Mouse (Mus musculus) neural tube, embryonic 14.5 days (tissue): Measurements from ENCODE around the gene Ago4. TPM values are rescaled to one million over a fixed set of nuclear protein-coding genes. Genes with fewer than 3 reads are reported as not detected.
A peak's percentile ranks its signal among the peaks of the same experiment; 100 is the strongest.
"Not testable (repeated sequence)": the region's sequence is repeated elsewhere in the genome, so short reads cannot be mapped to it uniquely, and the experiment has no call there.

ENCODE experiments used
- ATAC-seq: fragments of 200-750 bp; cut with Nextera tagmentation; 2 replicates; pipeline ENCODE4 v1.8.0; 2017; ENCODE audit warnings: low read depth, mild to moderate bottlenecking, moderate TSS enrichment, moderate library complexity
- H3K27ac ChIP-seq: fragments of 300-500 bp; sonication (generic); 2 replicates; pipeline ENCODE4 v1.5.1; 2014; ENCODE audit warnings: low read depth, mild to moderate bottlenecking, control low read depth, low read length, moderate library complexity, mixed read lengths
- H3K27me3 ChIP-seq: fragments of 300-500 bp; sonication (generic); 2 replicates; pipeline ENCODE4 v1.6.1; 2014; ENCODE audit warnings: low read length; ENCODE audit not compliant: control insufficient read depth, insufficient read depth
- H3K36me3 ChIP-seq: fragments of 300-500 bp; sonication (generic); 2 replicates; pipeline ENCODE4 v1.6.1; 2014; ENCODE audit warnings: low read length, mixed read lengths; ENCODE audit not compliant: control insufficient read depth, insufficient read depth
- H3K4me1 ChIP-seq: fragments of 300-500 bp; sonication (generic); 2 replicates; pipeline ENCODE4 v1.6.1; 2014; ENCODE audit warnings: low read length; ENCODE audit not compliant: control insufficient read depth, insufficient read depth
- H3K4me2 ChIP-seq: fragments of 300-500 bp; sonication (generic); 2 replicates; pipeline ENCODE4 v1.6.1; 2014; ENCODE audit warnings: mild to moderate bottlenecking, low read depth, low read length, control low read depth
- H3K4me3 ChIP-seq: fragments of 300-500 bp; sonication (generic); 2 replicates; pipeline ENCODE4 v1.5.1; 2014; ENCODE audit warnings: low read depth, low read length, control low read depth, mixed read lengths
- H3K9ac ChIP-seq: fragments of 300-500 bp; sonication (generic); replicated peaks from 2 replicates; pipeline ENCODE4 v1.6.1; 2014; ENCODE audit warnings: low read depth, mild to moderate bottlenecking, control low read depth, low read length, mixed read lengths
- H3K9me3 ChIP-seq: fragments of 300-500 bp; sonication (generic); 2 replicates; pipeline ENCODE4 v1.6.1; 2016; ENCODE audit warnings: low read length; ENCODE audit not compliant: control insufficient read depth
- WGBS: fragments of 180-500 bp; shearing (Covaris S2); extraction: QIAGEN DNeasy Blood & Tissue Kit; methylation state at CpG from one replicate; pipeline ENCODE4 v1.1.7; 2014; 5-methylcytosine and 5-hydroxymethylcytosine counted together
- polyA plus RNA-seq: library from polyadenylated mRNA; unstranded; fragments of >200 nt; fragmentation: Nextera tagmentation; extraction: Ambion mirVana; gene quantifications from 2 replicates; pipeline ENCODE4 v1.2.1, GENCODE M21; 2014

The Ago4 gene
- polyA plus RNA-seq, 1 experiment from 2014 or later = 11.3 TPM

GRCm38 (mm10) chr4:126536865-126537264 is 3.6 kb upstream of the Ago4 start:
- no peak for ATAC-seq
- no peak overlapping the region for H3K27ac ChIP-seq
- H3K36me3 ChIP-seq = no peaks in the 10 kb centered on the region
- no peak overlapping the region for H3K4me2 ChIP-seq
- no peaks in the 10 kb centered on the region for H3K27me3 ChIP-seq
- H3K4me1 ChIP-seq = peaks cover 7% of the 10 kb centered on the region
- H3K4me3 ChIP-seq = no peak overlapping the region
- no peaks in the 10 kb centered on the region for H3K9me3 ChIP-seq
- H3K9ac ChIP-seq = no peak overlapping the region
- 61% methylated on average over 5 of the region's 5 CpGs for WGBS

- not testable (repeated sequence) for H3K27me3 ChIP-seq, H3K9ac ChIP-seq, ATAC-seq, H3K4me3 ChIP-seq, H3K36me3 ChIP-seq, H3K9me3 ChIP-seq, H3K4me2 ChIP-seq, H3K27ac ChIP-seq
- peaks cover 12% of the 10 kb centered on the region for H3K4me1 ChIP-seq
- 93% methylated on average over 7 of the region's 7 CpGs for WGBS
Measured at GRCm38 (mm10) chr4:126535631-126536030, 2.4 kb upstream of the Ago4 start.

- H3K9me3 ChIP-seq = no peaks in the 10 kb centered on the region
- no peaks in the 10 kb centered on the region for H3K27me3 ChIP-seq
- WGBS = 10% methylated on average over 7 of the region's 7 CpGs
- H3K9ac ChIP-seq = peak overlapping the region; percentile 96
- peak; percentile 50; the same call in 1 of the 2 replicates for ATAC-seq
- H3K4me2 ChIP-seq = peak overlapping the region; percentile 85
- peak overlapping the region; percentile 84 for H3K27ac ChIP-seq
- H3K4me1 ChIP-seq = peaks cover 12% of the 10 kb centered on the region
- no peaks in the 10 kb centered on the region for H3K36me3 ChIP-seq
- H3K4me3 ChIP-seq = peak overlapping the region; percentile 99
Measured at GRCm38 (mm10) chr4:126533729-126534070, 428 bp upstream of the Ago4 start.

- no peak for ATAC-seq
- Histone ChIP-seq H3K9me3 (no peaks in the 10 kb centered on the region), H3K36me3 (no peaks in the 10 kb centered on the region), H3K4me2 (peak overlapping the region; percentile 85), H3K9ac (peak overlapping the region; percentile 96), H3K27ac (no peak overlapping the region; the same call in 1 of the 2 replicates), H3K4me3 (peak overlapping the region; percentile 99), H3K4me1 (peaks cover 12% of the 10 kb centered on the region), H3K27me3 (no peaks in the 10 kb centered on the region)
- WGBS = 32% methylated on average over 5 of the region's 5 CpGs
Measured at GRCm38 (mm10) chr4:126532292-126532691, 980 bp downstream of the Ago4 start.

GRCm38 (mm10) chr4:126526828-126527227 is 6.4 kb downstream of the Ago4 start:
- ATAC-seq = no peak
- H3K36me3 ChIP-seq = no peaks in the 10 kb centered on the region
- peaks cover 5% of the 10 kb centered on the region for H3K4me1 ChIP-seq
- H3K27ac ChIP-seq = no peak overlapping the region
- H3K9ac ChIP-seq = no peak overlapping the region
- H3K4me2 ChIP-seq = no peak overlapping the region
- H3K9me3 ChIP-seq = no peaks in the 10 kb centered on the region
- H3K4me3 ChIP-seq = no peak overlapping the region
- H3K27me3 ChIP-seq = no peaks in the 10 kb centered on the region
- 96% methylated on average over 5 of the region's 5 CpGs for WGBS

GRCm38 (mm10) chr4:126526164-126526563 is 7.1 kb downstream of the Ago4 start:
- no peaks in the 10 kb centered on the region; the same call in 1 of the 2 replicates for H3K4me1 ChIP-seq
- H3K36me3 ChIP-seq = no peaks in the 10 kb centered on the region
- no peak overlapping the region for H3K9ac ChIP-seq
- no peak overlapping the region for H3K4me3 ChIP-seq
- no peaks in the 10 kb centered on the region for H3K27me3 ChIP-seq
- no peaks in the 10 kb centered on the region for H3K9me3 ChIP-seq
- no peak for ATAC-seq
- H3K4me2 ChIP-seq = no peak overlapping the region
- H3K27ac ChIP-seq = no peak overlapping the region
- WGBS = 94% methylated on average over 3 of the region's 3 CpGs

GRCm38 (mm10) chr4:126512308-126513066 is 20.8 kb downstream of the Ago4 start:
- 88% methylated on average over 6 of the region's 6 CpGs for WGBS

GRCm38 (mm10) chr4:126511013-126511412 is 22.3 kb downstream of the Ago4 start:
- no peak for ATAC-seq
- no peaks in the 10 kb centered on the region for H3K4me1 ChIP-seq
- WGBS = 91% methylated on average over 5 of the region's 5 CpGs
- H3K27me3 ChIP-seq = no peaks in the 10 kb centered on the region
- no peaks in the 10 kb centered on the region for H3K9me3 ChIP-seq
- H3K27ac ChIP-seq = no peak overlapping the region
- no peak overlapping the region for H3K4me3 ChIP-seq
- H3K4me2 ChIP-seq = no peak overlapping the region
- H3K36me3 ChIP-seq = peaks cover 54% of the 10 kb centered on the region
- no peak overlapping the region for H3K9ac ChIP-seq

More at GRCm38 (mm10) chr4:126512308-126513066, 20.8 kb downstream of the Ago4 start:
- no peak overlapping the region for H3K9ac ChIP-seq
- no peaks in the 10 kb centered on the region for H3K9me3 ChIP-seq
- H3K4me3 ChIP-seq = no peak overlapping the region
- no peak overlapping the region for H3K4me2 ChIP-seq
- no peak overlapping the region for H3K27ac ChIP-seq
- no peaks in the 10 kb centered on the region for H3K4me1 ChIP-seq
- no peak for ATAC-seq
- H3K27me3 ChIP-seq = no peaks in the 10 kb centered on the region
- peaks cover 52% of the 10 kb centered on the region for H3K36me3 ChIP-seq

- H3K4me3 ChIP-seq = no peak overlapping the region
- no peak overlapping the region for H3K27ac ChIP-seq
- H3K4me2 ChIP-seq = no peak overlapping the region
- WGBS = 91% methylated on average over 2 of the region's 2 CpGs
- H3K9ac ChIP-seq = no peak overlapping the region
- H3K4me1 ChIP-seq = no peaks in the 10 kb centered on the region
- ATAC-seq = no peak
- H3K27me3 ChIP-seq = no peaks in the 10 kb centered on the region
- H3K36me3 ChIP-seq = peaks cover 66% of the 10 kb centered on the region
- no peaks in the 10 kb centered on the region for H3K9me3 ChIP-seq
Measured at GRCm38 (mm10) chr4:126509072-126509471, 24.2 kb downstream of the Ago4 start.
